Mouse (Mus musculus) small intestine, adult 2 months (tissue): ENCODE measurements at regions not wholly inside any gene's neighbourhood (a gene's known extent, or its start where the extent isn't known, plus 50 kb on each side); places are given as distances from the start of the nearest gene placed in this dataset.

Experiments used
- CTCF ChIP-seq: fragments of 200-500 bp; IDR thresholded peaks from 2 replicates; pipeline ENCODE4 v1.5.1; 2012; ENCODE audit warnings: low read depth, mild to moderate bottlenecking, control low read depth, inconsistent platforms, low read length, moderate library complexity, mixed read lengths; ENCODE audit not compliant: insufficient replicate concordance, insufficient read length; ENCODE audit errors: extremely low read depth
- POLR2A ChIP-seq: fragments of 200-500 bp; IDR thresholded peaks from 2 replicates; pipeline ENCODE4 v1.6.1; 2012; ENCODE audit warnings: low read depth, mild to moderate bottlenecking, control low read depth, inconsistent platforms, low read length, moderate library complexity

DNA sequence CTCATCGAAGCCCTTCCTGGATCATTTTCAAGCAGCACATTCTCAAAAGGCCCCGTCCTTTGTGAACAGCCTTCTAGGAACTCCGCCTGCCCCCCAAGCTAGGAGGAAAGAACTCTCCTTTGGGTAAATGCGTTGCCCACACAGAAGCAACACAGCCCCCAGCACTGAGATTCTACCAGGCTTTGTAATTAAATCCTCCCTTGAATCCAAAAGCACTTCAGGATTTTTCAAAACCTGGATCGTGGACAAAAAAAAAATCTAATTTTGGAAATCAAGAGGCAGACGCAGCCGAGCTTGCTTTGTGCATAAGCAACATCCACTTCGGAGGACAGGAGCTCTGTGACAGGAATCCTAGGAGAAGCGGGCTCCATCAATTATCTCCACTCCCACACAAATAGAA is 183.6 kb upstream of the Ercc4 start:
- no peak for TF ChIP-seq POLR2A
- TF ChIP-seq CTCF, result no peak
